Mouse (Mus musculus): ENCODE measurements around the gene Lats2.

DNA sequence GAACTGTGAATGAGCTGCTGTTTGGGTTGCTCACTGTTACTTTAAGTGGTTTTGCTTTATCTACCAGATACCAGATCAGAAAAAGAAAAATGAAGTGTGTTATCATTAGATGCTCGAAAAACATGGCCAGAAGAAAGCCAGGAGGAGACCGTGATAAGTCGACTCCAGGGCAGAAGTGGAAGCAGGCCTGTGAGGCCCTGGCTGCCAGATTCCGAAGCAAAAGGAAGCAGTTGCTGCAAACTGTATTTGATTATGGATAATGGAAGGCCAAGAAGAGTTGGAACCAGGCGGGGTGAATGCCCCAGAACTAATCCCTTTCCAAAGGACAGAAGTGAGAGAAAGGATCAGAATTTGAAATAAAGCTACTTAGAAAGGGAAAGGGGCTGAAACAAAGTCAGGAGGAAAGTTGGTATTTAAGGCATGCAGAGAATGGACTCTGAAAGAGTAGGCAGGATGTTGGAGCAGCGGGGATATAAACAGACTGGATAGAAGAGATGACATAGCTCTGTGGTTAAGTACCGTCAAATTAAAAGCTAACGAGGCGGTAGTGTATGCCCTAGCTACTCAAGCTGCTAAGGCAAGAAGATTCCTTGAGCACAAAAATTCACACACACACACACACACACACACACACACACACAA, 4.7 kb downstream of the Lats2 start:
- TF ChIP-seq CTCF (IDR thresholded peaks at IDR 0.05; ENCODE audit: low read depth): no peak
- no peak for TF ChIP-seq EP300 (optimal IDR thresholded peaks at IDR 0.05)

Measured in stomach, postnatal 0 days (tissue).